Mouse (Mus musculus) heart, adult 2 months (tissue): ENCODE results near the gene Zfp131. TPM values are rescaled to one million over a fixed set of nuclear protein-coding genes. Genes with fewer than 3 reads are reported as not detected.

Source experiments
- DNase-seq, 2 experiments: peaks; one replicate each; pipeline ENCODE4 v3.0.0; 2021
- H3K27ac ChIP-seq: fragments of 200-600 bp; 2 replicates; pipeline ENCODE4 v1.8.1; 2022
- H3K27me3 ChIP-seq: fragments of 200-500 bp; 2 replicates; pipeline ENCODE4 v1.6.1; 2012; ENCODE audit warnings: mild to moderate bottlenecking, low read length, inconsistent platforms, mixed read lengths; ENCODE audit not compliant: control insufficient read depth, insufficient read depth
- H3K36me3 ChIP-seq: fragments of 200-500 bp; 2 replicates; pipeline ENCODE4 v1.6.1; 2012; ENCODE audit warnings: low read length, inconsistent platforms; ENCODE audit not compliant: control insufficient read depth, insufficient read depth
- H3K4me1 ChIP-seq: fragments of 200-500 bp; 2 replicates; pipeline ENCODE4 v1.6.1; 2011; ENCODE audit warnings: low read length; ENCODE audit not compliant: control insufficient read depth, insufficient read depth
- H3K4me3 ChIP-seq: fragments of 200-600 bp; 2 replicates; pipeline ENCODE4 v1.8.1; 2022
- H3K79me2 ChIP-seq: fragments of 200-500 bp; replicated peaks from 2 replicates; pipeline ENCODE4 v1.6.1; 2012; ENCODE audit warnings: mild to moderate bottlenecking, inconsistent platforms, low read length, moderate library complexity, mixed read lengths; ENCODE audit not compliant: control insufficient read depth, insufficient read depth
- H3K9ac ChIP-seq: fragments of 200-500 bp; 2 replicates; pipeline ENCODE4 v1.6.1; 2012; ENCODE audit warnings: low read depth, mild to moderate bottlenecking, control low read depth, inconsistent platforms, low read length, mixed read lengths
- CTCF ChIP-seq: fragments of 200-600 bp; IDR thresholded peaks from 2 replicates; pipeline ENCODE4 v1.8.1; 2022; ENCODE audit warnings: antibody characterized with exemption, mild to moderate bottlenecking, moderate library complexity
- EP300 ChIP-seq: fragments of 200-500 bp; IDR thresholded peaks from 2 replicates; pipeline ENCODE4 v1.6.1; 2011; ENCODE audit warnings: low read depth, low read length, control low read depth; ENCODE audit not compliant: insufficient read depth
- POLR2A ChIP-seq: fragments of 200-500 bp; IDR thresholded peaks from 2 replicates; pipeline ENCODE4 v1.6.1; 2011; ENCODE audit warnings: mild to moderate bottlenecking, low read depth, low read length, control low read depth; ENCODE audit not compliant: insufficient read depth
- WGBS: fragments of 180-500 bp; shearing (Covaris S2); methylation state at CpG from one replicate; pipeline ENCODE4 v1.1.7; 2018; 5-methylcytosine and 5-hydroxymethylcytosine counted together
- intact Hi-C: fragments of 180-260 bp; cut with DNase I; formaldehyde crosslinking; loops from one replicate; pipeline ENCODE4 v1.15.1; 2025
- polyA plus RNA-seq: library from polyadenylated mRNA; depleted of rRNA; stranded (reverse); fragments of >200 nt; gene quantifications from 2 replicates; pipeline ENCODE4 v1.2.3, GENCODE M21; 2012; rRNA removed
- total RNA-seq, 2 experiments: library from RNA; stranded (reverse); gene quantifications; 2 replicates each; pipeline ENCODE4 v1.2.3; 2021

Gene Zfp131
- total and polyA plus RNA-seq, 3 experiments = 5.0 to 18.7 (median 18.4) TPM

GRCm38 (mm10) chr13:119727608-119728387, 62.9 kb downstream of the Zfp131 start:
- Histone ChIP-seq H3K27me3 (no peaks in the 10 kb centered on the region), H3K36me3 (no peaks in the 10 kb centered on the region), H3K4me3 (no peak overlapping the region), H3K4me1 (no peaks in the 10 kb centered on the region; the same call in 1 of the 2 replicates), H3K79me2 (no peaks in the 10 kb centered on the region), H3K27ac (no peak overlapping the region), H3K9ac (no peak overlapping the region)
- no peak for DNase-seq
- intact Hi-C loops = no loop called here
- TF ChIP-seq CTCF = no peak
- TF ChIP-seq EP300 = no peak
- no peak for TF ChIP-seq POLR2A
- WGBS = 68% methylated on average over 26 of the region's 26 CpGs

GRCm38 (mm10) chr13:119724541-119724940, 66.1 kb downstream of the Zfp131 start:
- H3K9ac ChIP-seq = no peak overlapping the region
- H3K27ac ChIP-seq = no peak overlapping the region
- WGBS = 80% methylated on average over 7 of the region's 7 CpGs
- intact Hi-C loops = loop anchor here (2.0 kb wide), 1 partner anchor 84 kb away; no protein-coding TSS in a partner anchor
- no peaks in the 10 kb centered on the region for H3K79me2 ChIP-seq
- no peaks in the 10 kb centered on the region; the same call in 1 of the 2 replicates for H3K4me1 ChIP-seq
- no peak for DNase-seq
- TF ChIP-seq CTCF (peak; percentile 57), POLR2A (no peak)
- H3K27me3 ChIP-seq = no peaks in the 10 kb centered on the region
- H3K36me3 ChIP-seq = no peaks in the 10 kb centered on the region
- no peak overlapping the region for H3K4me3 ChIP-seq

- intact Hi-C loops = no loop called here
- WGBS = 51% methylated on average over 5 of the region's 5 CpGs
Measured at GRCm38 (mm10) chr13:119723368-119723767, 67.3 kb downstream of the Zfp131 start.

DNA sequence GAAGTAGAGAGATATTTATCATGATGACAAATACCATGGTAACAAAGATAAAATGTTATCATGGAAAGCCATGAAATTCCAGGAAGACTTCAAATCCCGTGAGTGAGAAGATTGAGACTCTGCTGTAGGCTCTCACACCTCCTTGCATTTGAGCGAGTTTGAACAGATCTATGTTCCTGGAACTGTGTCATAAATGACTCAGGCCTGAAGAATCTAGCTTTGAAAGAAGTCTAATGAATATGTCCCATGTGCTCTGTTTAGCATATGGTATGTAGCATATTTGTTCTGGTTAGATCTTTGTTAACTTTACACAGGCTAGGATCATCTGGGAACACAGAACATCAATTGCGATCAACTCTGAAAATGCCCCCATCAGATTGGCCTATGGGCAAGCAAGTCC, 68.2 kb downstream of the Zfp131 start:
- Histone ChIP-seq H3K27ac (no peak overlapping the region), H3K9ac (no peak overlapping the region), H3K36me3 (no peaks in the 10 kb centered on the region), H3K27me3 (no peaks in the 10 kb centered on the region), H3K4me3 (no peak overlapping the region), H3K79me2 (no peaks in the 10 kb centered on the region), H3K4me1 (no peaks in the 10 kb centered on the region; the same call in 1 of the 2 replicates)
- intact Hi-C loops = no loop called here
- DNase-seq = no peak
- TF ChIP-seq CTCF = no peak
- TF ChIP-seq POLR2A = no peak
- 83% methylated on average over 3 of the region's 3 CpGs for WGBS

More at GRCm38 (mm10) chr13:119723368-119723767, 67.3 kb downstream of the Zfp131 start:
- H3K4me1 ChIP-seq = no peaks in the 10 kb centered on the region; the same call in 1 of the 2 replicates
- H3K36me3 ChIP-seq = no peaks in the 10 kb centered on the region
- no peak overlapping the region for H3K27ac ChIP-seq
- no peak overlapping the region for H3K4me3 ChIP-seq
- no peak overlapping the region for H3K9ac ChIP-seq
- H3K27me3 ChIP-seq = no peaks in the 10 kb centered on the region
- no peak for DNase-seq
- TF ChIP-seq POLR2A (no peak), EP300 (no peak), CTCF (no peak)
- H3K79me2 ChIP-seq = no peaks in the 10 kb centered on the region

- no peaks in the 10 kb centered on the region for H3K36me3 ChIP-seq
- no peaks in the 10 kb centered on the region for H3K27me3 ChIP-seq
- H3K4me3 ChIP-seq = no peak overlapping the region
- DNase-seq = no peak
- TF ChIP-seq EP300 (no peak), POLR2A (no peak), CTCF (no peak)
- no peaks in the 10 kb centered on the region for H3K79me2 ChIP-seq
- no peak overlapping the region for H3K27ac ChIP-seq
- H3K9ac ChIP-seq = no peak overlapping the region
- H3K4me1 ChIP-seq = no peaks in the 10 kb centered on the region
- WGBS = 80% methylated on average over 2 of the region's 2 CpGs
- intact Hi-C loops = no loop called here
Measured at GRCm38 (mm10) chr13:119716105-119716504, 74.6 kb downstream of the Zfp131 start.

Other genes starting within 250 kb of the Zfp131 start
- gene Ccl28, start 167.1 kb downstream of the Zfp131 start, total RNA-seq = not detected
- gene Ccl28, start 167.1 kb downstream of the Zfp131 start, polyA plus RNA-seq = 0.06 TPM in 1 of 2 replicates, not detected in the other
- gene Hmgcs1, start 100.5 kb downstream of the Zfp131 start, total RNA-seq = 10 to 100 TPM; 34.9 to 35.4 TPM
- 16.7 and 29.0 TPM in 2 replicates for gene Hmgcs1, start 100.5 kb downstream of the Zfp131 start, polyA plus RNA-seq
- 1 to 10 TPM; 1.2 to 1.8 TPM for gene Nim1k, start 35.0 kb downstream of the Zfp131 start, total RNA-seq
- gene Nim1k, start 35.0 kb downstream of the Zfp131 start, polyA plus RNA-seq = 0.64 and 1.2 TPM in 2 replicates
- gene AF067063, start 39.3 kb upstream of the Zfp131 start, total RNA-seq = not detected
- gene AF067063, start 39.3 kb upstream of the Zfp131 start, polyA plus RNA-seq = not detected in 2 replicates
- gene D13Ertd608e, start 45.1 kb upstream of the Zfp131 start, total RNA-seq = not detected
- gene D13Ertd608e, start 45.1 kb upstream of the Zfp131 start, polyA plus RNA-seq = not detected in 2 replicates
- not detected for gene Tcstv1, start 103.9 kb upstream of the Zfp131 start, total RNA-seq
- not detected in 2 replicates for gene Tcstv1, start 103.9 kb upstream of the Zfp131 start, polyA plus RNA-seq
- not detected for gene Gm21761, start 138.4 kb upstream of the Zfp131 start, total RNA-seq
- not detected in 2 replicates for gene Gm21761, start 138.4 kb upstream of the Zfp131 start, polyA plus RNA-seq
- not detected for gene B020031M17Rik, start 159.9 kb upstream of the Zfp131 start, total RNA-seq
- not detected in 2 replicates for gene B020031M17Rik, start 159.9 kb upstream of the Zfp131 start, polyA plus RNA-seq
- not detected for gene Gm36079, start 236.1 kb upstream of the Zfp131 start, total RNA-seq
- gene Gm36079, start 236.1 kb upstream of the Zfp131 start, polyA plus RNA-seq = not detected in 2 replicates